Comparison of ENCODE assay signal across 8 mouse cellular contexts in the genomic region with DNA sequence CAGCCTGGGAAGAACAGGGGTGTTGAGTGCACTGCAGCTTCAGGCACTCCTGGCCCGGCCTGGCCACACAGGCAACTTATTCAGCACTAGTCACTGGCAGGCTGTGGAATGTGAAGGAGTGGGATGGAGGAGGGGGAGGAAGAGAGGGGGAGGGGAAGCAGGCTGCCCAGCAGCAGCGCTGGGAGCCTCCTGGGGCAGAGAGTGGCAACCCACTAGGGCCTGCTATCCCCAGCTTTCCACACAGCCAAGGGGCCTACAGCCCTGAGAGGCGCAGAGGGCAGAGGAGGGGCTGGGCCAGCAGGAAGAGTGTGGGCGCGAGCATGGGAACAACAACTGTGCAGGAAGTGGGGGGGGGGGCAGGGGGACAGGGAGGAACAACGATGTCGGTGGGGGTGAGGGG. TPM values are rescaled to one million over a fixed set of nuclear protein-coding genes. Genes with fewer than 3 reads are reported as not detected.
A peak's percentile ranks its signal among the peaks of the same experiment; 100 is the strongest.
DNase-seq lines count a peak whose midpoint lies in the region; ATAC-seq and TF ChIP-seq lines count a peak whose summit lies in the region.

No protein-coding gene starts in this region.

- DNase-seq in heart, adult 2 months, result peak; percentile 43 to 51
- no peak for DNase-seq in heart, adult 9 months (ENCODE audit: low spot score in 2 of 2)
- DNase-seq in forebrain, embryonic 11.5 days (ENCODE audit: low spot score), result peak; percentile 81
- DNase-seq in kidney, postnatal 14 days, result peak; percentile 59
- peak; percentile 75 to 85 for DNase-seq in lung, postnatal 4 days
- peak; percentile 75 for DNase-seq in thymus, postnatal 25 days
- DNase-seq in left cerebral cortex, postnatal 36 days (ENCODE audit: low spot score in 2 of 2), result no peak

- no peak for TF ChIP-seq CTCF in heart, adult 2 months (IDR thresholded peaks at IDR 0.05)

- no peaks in the 10 kb centered on the region for H3K36me3 ChIP-seq in heart, adult 2 months (ENCODE audit: control insufficient read depth, insufficient read depth, low read length)
- no peaks in the 10 kb centered on the region; the same call in 1 of the 2 replicates for H3K36me3 ChIP-seq in forebrain, embryonic 11.5 days (ENCODE audit: control insufficient read depth, insufficient read depth, low read length)

- 17% methylated on average over 7 of the region's 7 CpGs for WGBS in heart, adult 2 months
- 22% methylated on average over 7 of the region's 7 CpGs for WGBS in forebrain, embryonic 11.5 days

- peak overlapping the region; percentile 28 for H3K9ac ChIP-seq in heart, adult 2 months (ENCODE audit: low read depth, low read length)
- peak overlapping the region; percentile 23 for H3K9ac ChIP-seq in forebrain, embryonic 11.5 days (ENCODE audit: low read length)

- intact Hi-C loops in heart, adult 2 months (cut with DNase I), result loop anchor here (2.0 kb wide), 1 partner anchor 14 kb away; no protein-coding TSS in a partner anchor
- intact Hi-C loops in left cerebral cortex, postnatal 36 days (cut with DNase I), result loop anchor here (10.0 kb wide), 1 partner anchor 156 kb away; no protein-coding TSS in a partner anchor

- H3K27ac ChIP-seq in heart, adult 2 months, result peak overlapping the region; percentile 51
- H3K27ac ChIP-seq in forebrain, embryonic 11.5 days (ENCODE audit: low read depth, low read length), result peak overlapping the region; percentile 37; the same call in 1 of the 2 replicates

- H3K4me3 ChIP-seq in heart, adult 2 months, result no peak overlapping the region
- H3K4me3 ChIP-seq in forebrain, embryonic 11.5 days (ENCODE audit: low read depth, low read length), result no peak overlapping the region

- peak overlapping the region; percentile 26; the same call in 1 of the 2 replicates for H3K4me2 ChIP-seq in forebrain, embryonic 11.5 days (ENCODE audit: low read depth, low read length, severe bottlenecking)

- H3K9me3 ChIP-seq in forebrain, embryonic 11.5 days (ENCODE audit: control insufficient read depth, low read length), result no peaks in the 10 kb centered on the region

- TF ChIP-seq POLR2A in heart, adult 2 months (IDR thresholded peaks at IDR 0.05; ENCODE audit: insufficient read depth, low read depth, low read length), result no peak

- no peaks in the 10 kb centered on the region for H3K27me3 ChIP-seq in heart, adult 2 months (ENCODE audit: control insufficient read depth, insufficient read depth, low read length)
- H3K27me3 ChIP-seq in forebrain, embryonic 11.5 days (ENCODE audit: control insufficient read depth, insufficient read depth, low read length), result no peaks in the 10 kb centered on the region

- peaks cover 9% of the 10 kb centered on the region for H3K4me1 ChIP-seq in heart, adult 2 months (ENCODE audit: control insufficient read depth, insufficient read depth, low read length)
- H3K4me1 ChIP-seq in forebrain, embryonic 11.5 days (replicated peaks; ENCODE audit: control insufficient read depth, insufficient read depth, low read length), result peaks cover 10% of the 10 kb centered on the region

- ATAC-seq in forebrain, embryonic 11.5 days (replicated peaks; ENCODE audit: low FRiP score), result peak; percentile 70
- ATAC-seq in frontal cortex, adult (ENCODE audit: low TSS enrichment), result no peak

- no peak for TF ChIP-seq EP300 in heart, adult 2 months (IDR thresholded peaks at IDR 0.05; ENCODE audit: insufficient read depth, low read depth, low read length)

- peaks cover 2% of the 10 kb centered on the region; the same call in 1 of the 2 replicates for H3K79me2 ChIP-seq in heart, adult 2 months (replicated peaks; ENCODE audit: control insufficient read depth, insufficient read depth, low read length)

RNA-seq across cellular contexts. Expression of a gene that starts 3.8 kb away (rescaled TPM):
- total RNA-seq in heart, adult 2 months (2021), result 1 to 10 TPM; 7.7 to 8.4 TPM
- polyA plus RNA-seq in heart, adult 2 months (2012; rRNA removed), result 7.0 and 9.3 TPM in 2 replicates
- polyA plus RNA-seq in forebrain, embryonic 11.5 days (2014; fragmentation: Nextera tagmentation; extraction: Ambion mirVana), result 20.4 and 24.5 TPM in 2 replicates
- 10 to 100 TPM; 11.6 to 13.3 TPM for total RNA-seq in left cerebral cortex, postnatal 36 days (2021)

RNA-seq across cellular contexts. Expression of a gene that starts 6.3 kb away (rescaled TPM):
- 1 to 10 TPM; 2.8 TPM for total RNA-seq in heart, adult 2 months (2021)
- polyA plus RNA-seq in heart, adult 2 months (2012; rRNA removed), result 7.9 and 8.2 TPM in 2 replicates
- 0.90 and 1.1 TPM in 2 replicates for polyA plus RNA-seq in forebrain, embryonic 11.5 days (2014; fragmentation: Nextera tagmentation; extraction: Ambion mirVana)
- 1 to 10 TPM; 3.0 to 4.1 TPM for total RNA-seq in left cerebral cortex, postnatal 36 days (2021)

RNA-seq across cellular contexts. Expression of a gene that starts 22.7 kb away (rescaled TPM):
- total RNA-seq in heart, adult 2 months (2021), result under 1 TPM; 0.14 to 0.47 TPM
- 0.25 and 0.67 TPM in 2 replicates for polyA plus RNA-seq in heart, adult 2 months (2012; rRNA removed)
- 10.1 and 10.7 TPM in 2 replicates for polyA plus RNA-seq in forebrain, embryonic 11.5 days (2014; fragmentation: Nextera tagmentation; extraction: Ambion mirVana)
- total RNA-seq in left cerebral cortex, postnatal 36 days (2021), result 1 to 10 TPM; 4.3 to 4.5 TPM

RNA-seq across cellular contexts. Expression of a gene that starts 41.5 kb away (rescaled TPM):
- total RNA-seq in heart, adult 2 months (2021), result 10 to 100 TPM; 82.3 to 83.5 TPM
- polyA plus RNA-seq in heart, adult 2 months (2012; rRNA removed), result 71.8 and 104 TPM in 2 replicates
- 232 and 246 TPM in 2 replicates for polyA plus RNA-seq in forebrain, embryonic 11.5 days (2014; fragmentation: Nextera tagmentation; extraction: Ambion mirVana)
- total RNA-seq in left cerebral cortex, postnatal 36 days (2021), result 10 to 100 TPM; 77.5 to 96.5 TPM

RNA-seq across cellular contexts. Expression of a gene that starts 53.3 kb away (rescaled TPM):
- 1 to 10 TPM; 8.0 to 8.4 TPM for total RNA-seq in heart, adult 2 months (2021)
- 11.7 and 19.0 TPM in 2 replicates for polyA plus RNA-seq in heart, adult 2 months (2012; rRNA removed)
- 1.8 and 2.5 TPM in 2 replicates for polyA plus RNA-seq in forebrain, embryonic 11.5 days (2014; fragmentation: Nextera tagmentation; extraction: Ambion mirVana)
- 1 to 10 TPM; 5.5 to 8.3 TPM for total RNA-seq in left cerebral cortex, postnatal 36 days (2021)

Comparison
In these comparisons a context has a peak if more than half of its experiments do, and no peak if none do; other contexts are left out.
1. DNase-seq: peak in heart, adult 2 months (2 of 2), forebrain, embryonic 11.5 days (single experiment), kidney, postnatal 14 days (single experiment), lung, postnatal 4 days (2 of 2) and thymus, postnatal 25 days (single experiment); none in heart, adult 9 months (0 of 2) and left cerebral cortex, postnatal 36 days (0 of 2).